Comparison of ENCODE assay signal across 8 mouse cellular contexts in genomic region chr2:72475797-72476485, GRCm38 (mm10). TPM values are rescaled to one million over a fixed set of nuclear protein-coding genes. Genes with fewer than 3 reads are reported as not detected.
A peak's percentile ranks its signal among the peaks of the same experiment; 100 is the strongest.
DNase-seq lines count a peak whose midpoint lies in the region; ATAC-seq and TF ChIP-seq lines count a peak whose summit lies in the region.

TSS of gene Cdca7 (plus strand) at chr2:72476159.

- peak within 1 kb of the TSS; percentile 94 for H3K4me3 ChIP-seq in bone marrow, adult 2 months (replicated peaks; ENCODE audit: control insufficient read depth, low read depth, low read length)
- H3K4me3 ChIP-seq in embryonic facial prominence, embryonic 15.5 days (replicated peaks), result peak within 1 kb of the TSS; percentile 90
- H3K4me3 ChIP-seq in heart, embryonic 10.5 days, result peak within 1 kb of the TSS; percentile 77
- H3K4me3 ChIP-seq in kidney, embryonic 14.5 days (ENCODE audit: low read length), result peak within 1 kb of the TSS; percentile 89
- H3K4me3 ChIP-seq in limb, embryonic 15.5 days, result peak within 1 kb of the TSS; percentile 85
- H3K4me3 ChIP-seq in midbrain, postnatal 0 days (ENCODE audit: low read depth, low read length), result peak within 1 kb of the TSS; percentile 82

- peak; percentile 27; the same call in 1 of the 2 replicates for TF ChIP-seq POLR2A in bone marrow, adult 2 months (IDR thresholded peaks at IDR 0.05; ENCODE audit: borderline replicate concordance, control insufficient read depth, low read depth, low read length)

- H3K4me2 ChIP-seq in embryonic facial prominence, embryonic 15.5 days (replicated peaks), result peak within 1 kb of the TSS; percentile 71
- H3K4me2 ChIP-seq in kidney, embryonic 14.5 days (replicated peaks; ENCODE audit: low read depth, low read length), result peak within 1 kb of the TSS; percentile 77
- peak within 1 kb of the TSS; percentile 67 for H3K4me2 ChIP-seq in limb, embryonic 15.5 days
- H3K4me2 ChIP-seq in midbrain, postnatal 0 days (ENCODE audit: low read depth, low read length, poor library complexity, severe bottlenecking), result peak within 1 kb of the TSS; percentile 96

- H3K9ac ChIP-seq in embryonic facial prominence, embryonic 15.5 days, result peak within 1 kb of the TSS; percentile 72
- peak within 1 kb of the TSS; percentile 87 for H3K9ac ChIP-seq in kidney, embryonic 14.5 days (ENCODE audit: low read depth, low read length)
- H3K9ac ChIP-seq in limb, embryonic 15.5 days, result peak within 1 kb of the TSS; percentile 82
- peak within 1 kb of the TSS; percentile 56 for H3K9ac ChIP-seq in midbrain, postnatal 0 days (replicated peaks; ENCODE audit: low read length, poor library complexity, severe bottlenecking)

- H3K9me3 ChIP-seq in embryonic facial prominence, embryonic 15.5 days (replicated peaks), result no peaks in the 10 kb centered on the region
- H3K9me3 ChIP-seq in heart, embryonic 10.5 days, result no peaks in the 10 kb centered on the region
- H3K9me3 ChIP-seq in kidney, embryonic 14.5 days (ENCODE audit: control insufficient read depth, low read length), result no peaks in the 10 kb centered on the region
- H3K9me3 ChIP-seq in limb, embryonic 15.5 days, result no peaks in the 10 kb centered on the region
- H3K9me3 ChIP-seq in midbrain, postnatal 0 days (ENCODE audit: low read length), result no peaks in the 10 kb centered on the region

- H3K27me3 ChIP-seq in embryonic facial prominence, embryonic 15.5 days, result no peaks in the 10 kb centered on the region; the same call in 1 of the 2 replicates
- no peaks in the 10 kb centered on the region for H3K27me3 ChIP-seq in heart, embryonic 10.5 days (ENCODE audit: insufficient read depth, poor library complexity, severe bottlenecking)
- H3K27me3 ChIP-seq in kidney, embryonic 14.5 days (ENCODE audit: control insufficient read depth, insufficient read depth, low read length), result no peaks in the 10 kb centered on the region
- no peaks in the 10 kb centered on the region for H3K27me3 ChIP-seq in limb, embryonic 15.5 days
- H3K27me3 ChIP-seq in midbrain, postnatal 0 days (ENCODE audit: insufficient read depth, low read length), result peaks cover 11% of the 10 kb centered on the region

- DNase-seq in A20 (ENCODE audit: low read depth, low spot score), result peak; percentile 96
- peak; percentile 93 for DNase-seq in heart, embryonic 10.5 days (ENCODE audit: low spot score)
- peak; percentile 52 for DNase-seq in midbrain, postnatal 0 days (ENCODE audit: low spot score)
- DNase-seq in spleen, postnatal 10 days (ENCODE audit: low spot score in 2 of 2), result peak; percentile 84 to 86

- WGBS in bone marrow, adult 2 months, result under 1% methylated on average over 58 of the region's 58 CpGs
- under 1% methylated on average over 58 of the region's 58 CpGs for WGBS in embryonic facial prominence, embryonic 15.5 days
- WGBS in heart, embryonic 10.5 days, result under 1% methylated on average over 58 of the region's 58 CpGs
- WGBS in kidney, embryonic 14.5 days, result under 1% methylated on average over 58 of the region's 58 CpGs
- under 1% methylated on average over 56 of the region's 58 CpGs for WGBS in limb, embryonic 15.5 days
- under 1% methylated on average over 57 of the region's 58 CpGs for WGBS in midbrain, postnatal 0 days

- TF ChIP-seq CTCF in bone marrow, adult 2 months (IDR thresholded peaks at IDR 0.05; ENCODE audit: control insufficient read depth, insufficient read depth, low read length), result no peak
- TF ChIP-seq CTCF in midbrain, postnatal 0 days (IDR thresholded peaks at IDR 0.05), result no peak

- H3K4me1 ChIP-seq in bone marrow, adult 2 months (ENCODE audit: control insufficient read depth, insufficient read depth, low read length), result no peaks in the 10 kb centered on the region; the same call in 1 of the 2 replicates
- peaks cover 25% of the 10 kb centered on the region for H3K4me1 ChIP-seq in embryonic facial prominence, embryonic 15.5 days
- peaks cover 41% of the 10 kb centered on the region for H3K4me1 ChIP-seq in heart, embryonic 10.5 days
- H3K4me1 ChIP-seq in kidney, embryonic 14.5 days (ENCODE audit: control insufficient read depth, insufficient read depth, low read length), result peaks cover 23% of the 10 kb centered on the region
- H3K4me1 ChIP-seq in limb, embryonic 15.5 days, result peaks cover 33% of the 10 kb centered on the region
- no peaks in the 10 kb centered on the region; the same call in 1 of the 2 replicates for H3K4me1 ChIP-seq in midbrain, postnatal 0 days (ENCODE audit: insufficient read depth, low read length)

- H3K27ac ChIP-seq in bone marrow, adult 2 months (ENCODE audit: control insufficient read depth, insufficient read depth, low read depth, low read length, poor library complexity), result peak within 1 kb of the TSS; percentile 95
- H3K27ac ChIP-seq in embryonic facial prominence, embryonic 15.5 days (replicated peaks), result peak within 1 kb of the TSS; percentile 89
- peak within 1 kb of the TSS; percentile 95 for H3K27ac ChIP-seq in heart, embryonic 10.5 days
- peak within 1 kb of the TSS; percentile 75 for H3K27ac ChIP-seq in kidney, embryonic 14.5 days (ENCODE audit: low read depth, low read length)
- peak within 1 kb of the TSS; percentile 95 for H3K27ac ChIP-seq in limb, embryonic 15.5 days
- 0 out of 2 replicates have a peak within 1 kb of the TSS, but pooled peaks have one; percentile 26 for H3K27ac ChIP-seq in midbrain, postnatal 0 days (ENCODE audit: low read depth, low read length)

- peaks cover 10% of the 10 kb centered on the region for H3K36me3 ChIP-seq in embryonic facial prominence, embryonic 15.5 days
- H3K36me3 ChIP-seq in heart, embryonic 10.5 days, result peaks cover 23% of the 10 kb centered on the region
- H3K36me3 ChIP-seq in kidney, embryonic 14.5 days (ENCODE audit: control insufficient read depth, insufficient read depth, low read length), result peaks cover 23% of the 10 kb centered on the region
- H3K36me3 ChIP-seq in limb, embryonic 15.5 days, result peaks cover 16% of the 10 kb centered on the region
- H3K36me3 ChIP-seq in midbrain, postnatal 0 days (ENCODE audit: insufficient read depth, low read length), result no peaks in the 10 kb centered on the region

- peak; percentile 86 for ATAC-seq in embryonic facial prominence, embryonic 15.5 days (ENCODE audit: insufficient number of reproducible peaks, low FRiP score, low TSS enrichment, low read depth)
- peak; percentile 87 for ATAC-seq in kidney, embryonic 14.5 days (ENCODE audit: low FRiP score, low TSS enrichment)
- peak; percentile 85 for ATAC-seq in limb, embryonic 15.5 days (ENCODE audit: insufficient number of reproducible peaks, low FRiP score, low TSS enrichment, low read depth)
- ATAC-seq in midbrain, postnatal 0 days (ENCODE audit: low FRiP score), result 0 out of 2 replicates have a peak, but pooled peaks have one; percentile 27

RNA-seq across cellular contexts. Expression of gene Cdca7, which starts in this region (rescaled TPM):
- polyA plus RNA-seq in bone marrow, adult 2 months (2011; ENCODE audit: insufficient read depth, insufficient read length, low replicate concordance, missing spikeins), result 27.4 and 44.6 TPM in 2 replicates
- polyA plus RNA-seq in embryonic facial prominence, embryonic 15.5 days (2015; fragmentation: Nextera tagmentation; extraction: Ambion mirVana), result 102 and 103 TPM in 2 replicates
- polyA plus RNA-seq in heart, embryonic 10.5 days (2016; fragmentation: Nextera tagmentation; extraction: Ambion mirVana), result 72.0 and 119 TPM in 2 replicates
- 146 and 192 TPM in 2 replicates for polyA plus RNA-seq in kidney, embryonic 14.5 days (2014; fragmentation: Nextera tagmentation; extraction: Ambion mirVana)
- 113 and 119 TPM in 2 replicates for polyA plus RNA-seq in limb, embryonic 15.5 days (2015; fragmentation: Nextera tagmentation; extraction: Ambion mirVana)
- 4.5 and 14.5 TPM in 2 replicates for total RNA-seq in midbrain, postnatal 0 days (2014; rRNA removed)
- 2.5 and 3.2 TPM in 2 replicates for polyA plus RNA-seq in midbrain, postnatal 0 days (2015; fragmentation: Nextera tagmentation; extraction: Ambion mirVana)

Comparison
In these comparisons a context has a peak if more than half of its experiments do, and no peak if none do; other contexts are left out.
1. Peak in every context shown above with its lines: DNase-seq, ATAC-seq, H3K4me3 ChIP-seq and H3K27ac ChIP-seq.
2. H3K27ac ChIP-seq: peak in every context shown above with its lines; median percentile 95 in bone marrow, adult 2 months; 95 in heart, embryonic 10.5 days; 95 in limb, embryonic 15.5 days; 89 in embryonic facial prominence, embryonic 15.5 days; 75 in kidney, embryonic 14.5 days; 26 in midbrain, postnatal 0 days.
3. ATAC-seq: peak in every context shown above with its lines; median percentile 87 in kidney, embryonic 14.5 days; 86 in embryonic facial prominence, embryonic 15.5 days; 85 in limb, embryonic 15.5 days; 27 in midbrain, postnatal 0 days.